Mouse (Mus musculus) hematopoietic stem cell, adult 5-6 weeks (primary cell): Measurements from ENCODE around the gene Insm1. TPM values are rescaled to one million over a fixed set of nuclear protein-coding genes. Genes with fewer than 3 reads are reported as not detected.

Experiments used
- ATAC-seq, 2 experiments: fragments of 125-278 bp in 1 of 2; replicated peaks in 1 of 2; 2 replicates each; pipeline ENCODE4 v1.8.0; 2016 to 2017; ENCODE audit warnings: inconsistent platforms in 2 of 2, mild to moderate bottlenecking in 2 of 2, moderate number of reproducible peaks in 2 of 2, low read depth in 1 of 2, moderate TSS enrichment in 1 of 2; ENCODE audit not compliant: low FRiP score in 2 of 2, poor library complexity in 2 of 2, severe bottlenecking in 2 of 2, insufficient read depth in 1 of 2, low TSS enrichment in 1 of 2
- total RNA-seq: library from RNA; stranded (forward); fragments of 172-1452, 232-1000 nt; gene quantifications from 2 replicates; pipeline ENCODE4 v1.2.3, GENCODE M21; 2017

Insm1 gene
- 0.56 TPM in 1 of 2 replicates, not detected in the other for total RNA-seq

- peak in 1 of 2 experiments; percentile 26; a peak in 1 of 4 replicates for ATAC-seq
Observed at GRCm38 (mm10) chr2:146221076-146221928, at the start of gene Insm1. Gene Insm1, plus strand, starts transcription at chr2:146221921.

- no peak for ATAC-seq
Observed at GRCm38 (mm10) chr2:146172106-146172505, 49.6 kb upstream of the Insm1 start.

DNA sequence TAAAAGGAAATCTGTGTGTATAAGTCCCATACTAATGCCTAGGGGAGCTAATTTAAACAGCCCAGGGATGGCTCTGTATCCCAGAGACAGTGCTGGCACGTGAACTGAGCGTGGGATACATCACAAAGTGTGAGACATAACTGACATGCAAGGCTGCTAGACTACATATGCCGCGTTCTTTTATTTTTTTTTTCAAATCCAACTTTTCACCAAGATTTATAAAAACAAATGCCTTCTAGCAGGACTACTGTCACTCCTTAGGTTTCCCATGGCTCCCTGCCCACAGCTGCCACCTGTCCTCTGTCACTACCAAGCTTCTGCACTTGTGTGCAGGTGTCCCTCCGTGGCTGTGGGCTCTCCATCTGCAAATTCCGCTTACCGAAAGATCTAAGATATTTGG is 47.5 kb upstream of the Insm1 start:
- no peak for ATAC-seq

DNA sequence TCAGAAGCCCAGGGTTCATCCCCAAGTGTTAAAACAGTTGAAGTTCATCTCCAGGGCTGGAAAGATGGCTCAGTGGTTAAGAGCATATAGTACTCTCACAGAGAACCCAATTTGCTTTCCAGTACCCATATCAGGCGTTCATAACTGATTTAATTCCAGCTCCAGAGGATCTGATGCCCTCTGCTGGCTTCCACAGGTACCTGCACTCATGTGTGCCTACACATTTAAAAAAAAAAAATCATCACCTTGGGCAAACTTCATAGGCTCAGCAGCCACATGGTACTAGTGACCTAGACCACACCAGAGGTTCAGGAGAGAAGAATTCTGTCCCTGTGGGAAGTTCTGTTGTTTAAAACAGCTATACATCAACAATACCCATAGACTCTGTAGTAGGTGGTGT is 43.0 kb upstream of the Insm1 start:
- no peak for ATAC-seq

DNA sequence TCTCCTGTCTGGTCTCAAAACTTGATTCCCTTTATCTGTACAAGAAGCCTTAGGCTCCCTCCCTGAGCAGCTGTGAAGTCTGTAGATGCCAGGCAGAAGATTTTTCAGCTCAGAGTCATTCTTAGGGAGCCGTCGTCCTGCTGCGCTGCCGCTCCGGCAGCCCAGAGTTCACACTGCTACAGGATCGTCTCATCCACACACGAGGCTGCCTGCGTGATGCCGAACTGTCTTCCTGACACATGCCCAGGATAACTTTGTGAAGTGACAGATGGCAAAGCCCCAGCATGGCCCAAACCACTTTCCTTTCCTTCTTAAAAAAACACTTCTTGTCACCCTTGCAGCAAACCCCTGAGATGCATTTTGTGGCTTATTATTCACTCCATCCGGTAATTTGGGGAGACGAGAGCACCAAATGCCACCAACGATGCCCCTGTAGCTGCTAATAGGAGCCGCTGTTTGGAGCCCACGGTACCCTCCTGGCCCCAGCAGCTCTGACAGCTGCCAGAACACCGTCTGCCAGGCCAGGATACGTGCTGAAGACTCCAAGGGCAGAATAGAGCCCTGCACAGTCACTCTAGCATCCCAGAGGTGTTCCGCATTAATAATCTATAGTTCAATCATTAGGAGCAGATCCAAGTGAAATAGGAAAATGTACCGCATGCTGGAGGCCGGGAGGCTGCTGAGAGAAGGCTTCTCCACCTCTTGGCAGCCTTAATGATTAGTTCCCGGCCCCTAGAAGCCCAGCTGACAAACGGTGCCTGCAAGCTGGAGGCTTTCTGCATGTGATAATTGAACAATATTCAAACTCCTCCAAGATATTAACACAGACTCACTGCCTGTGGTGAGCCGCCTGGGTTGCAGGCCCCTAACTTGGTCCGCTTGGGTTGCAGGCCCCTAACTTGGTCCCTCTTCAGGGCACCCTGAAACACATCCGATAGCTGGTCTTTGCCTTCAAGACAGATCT is 37.6 kb upstream of the Insm1 start:
- 0 out of 4 replicates have a peak, but pooled peaks of 1 of the 2 experiments have one; percentile 14 for ATAC-seq

DNA sequence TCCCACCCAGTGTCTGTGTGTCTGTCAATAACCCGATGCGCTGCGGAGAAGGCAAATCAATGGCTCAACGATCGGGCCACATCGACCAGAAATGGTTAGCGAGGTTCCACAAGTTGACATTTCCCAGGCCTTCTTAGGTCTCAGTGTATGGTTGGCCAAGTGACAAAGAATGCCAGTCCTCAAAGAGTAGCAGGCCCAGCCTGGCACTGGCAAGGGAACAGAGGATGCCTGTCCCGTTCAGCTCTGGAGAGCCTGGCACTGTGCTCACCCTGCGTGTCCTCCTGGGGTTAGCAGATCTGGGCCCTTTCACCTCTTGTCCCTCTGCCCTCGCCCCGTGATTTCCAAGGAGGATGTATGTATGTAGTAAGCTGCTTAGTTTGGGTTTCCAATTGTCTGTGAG is 25.6 kb upstream of the Insm1 start:
- no peak for ATAC-seq

DNA sequence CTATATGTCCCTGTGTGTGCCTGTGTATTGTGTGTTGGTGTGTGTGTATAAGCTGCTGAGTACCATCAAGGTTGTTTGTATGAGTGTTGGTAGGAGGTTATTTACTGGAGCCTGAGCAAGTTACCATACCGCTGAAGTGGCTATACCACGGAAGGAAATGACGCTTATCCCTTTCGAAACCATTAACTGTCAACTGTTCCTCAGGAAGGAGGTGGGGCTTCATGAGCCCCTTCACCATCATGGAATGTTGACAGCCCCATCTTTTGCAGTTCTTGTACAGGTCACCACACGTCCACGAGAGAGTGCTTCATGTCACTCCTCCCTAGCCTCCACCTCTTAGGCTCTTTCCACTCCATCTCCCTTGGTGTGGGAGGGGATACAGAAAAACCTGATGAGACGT is 23.8 kb upstream of the Insm1 start:
- ATAC-seq = peak; percentile 97

GRCm38 (mm10) chr2:146210968-146211367 is 10.8 kb upstream of the Insm1 start:
- ATAC-seq = 0 out of 4 replicates have a peak, but pooled peaks of 1 of the 2 experiments have one; percentile 55

- peak; percentile 71 to 76 for ATAC-seq
Observed at GRCm38 (mm10) chr2:146214715-146215114, 7.0 kb upstream of the Insm1 start.

DNA sequence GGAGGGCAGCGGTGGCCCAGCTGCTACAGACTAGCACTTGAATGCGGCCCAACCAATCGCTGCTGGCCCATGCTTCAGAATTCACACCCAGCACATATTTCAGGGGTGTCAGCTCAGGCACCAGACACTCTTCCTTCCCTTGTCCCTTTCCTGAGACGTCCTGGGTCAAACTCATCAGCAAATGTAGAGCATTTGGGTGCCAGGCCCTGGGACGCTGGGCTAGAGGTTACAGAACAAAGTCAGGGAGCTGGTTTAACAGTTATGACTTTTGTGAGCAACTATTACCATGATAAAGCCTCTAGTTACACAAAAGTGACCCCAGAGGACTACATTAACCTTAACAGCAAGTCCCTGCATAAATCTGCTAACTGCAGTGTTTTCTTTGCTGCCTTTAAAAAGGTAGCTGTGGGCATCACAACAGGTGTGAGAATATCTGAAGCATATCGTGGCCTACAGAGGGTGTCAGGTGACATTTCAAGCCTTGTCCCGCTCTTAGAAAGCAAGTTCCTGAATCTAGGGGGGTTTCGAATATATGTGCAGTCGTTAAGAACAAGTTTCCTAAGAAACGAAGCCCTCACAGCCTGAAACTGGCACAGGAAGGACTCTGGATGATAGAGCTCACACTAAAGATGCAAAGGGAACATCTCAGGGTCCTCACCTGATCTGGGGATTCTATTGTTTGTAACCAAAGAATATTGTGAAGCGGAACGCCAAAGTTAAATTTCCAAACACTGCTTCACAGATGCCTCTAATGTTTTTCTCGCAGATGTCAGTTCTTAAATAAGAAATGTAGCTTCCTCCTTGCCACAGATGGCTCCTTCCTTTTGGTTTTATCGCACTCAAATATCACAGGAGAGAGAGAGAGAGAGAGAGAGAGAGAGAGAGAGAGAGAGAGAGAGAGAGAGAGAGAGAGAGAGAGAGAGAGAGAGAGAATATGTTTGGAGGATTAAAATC is 5.3 kb upstream of the Insm1 start:
- ATAC-seq = no peak

- peak; percentile 10 to 26; a peak in 1 of 4 replicates for ATAC-seq
Observed at GRCm38 (mm10) chr2:146217227-146217980, 4.3 kb upstream of the Insm1 start.

DNA sequence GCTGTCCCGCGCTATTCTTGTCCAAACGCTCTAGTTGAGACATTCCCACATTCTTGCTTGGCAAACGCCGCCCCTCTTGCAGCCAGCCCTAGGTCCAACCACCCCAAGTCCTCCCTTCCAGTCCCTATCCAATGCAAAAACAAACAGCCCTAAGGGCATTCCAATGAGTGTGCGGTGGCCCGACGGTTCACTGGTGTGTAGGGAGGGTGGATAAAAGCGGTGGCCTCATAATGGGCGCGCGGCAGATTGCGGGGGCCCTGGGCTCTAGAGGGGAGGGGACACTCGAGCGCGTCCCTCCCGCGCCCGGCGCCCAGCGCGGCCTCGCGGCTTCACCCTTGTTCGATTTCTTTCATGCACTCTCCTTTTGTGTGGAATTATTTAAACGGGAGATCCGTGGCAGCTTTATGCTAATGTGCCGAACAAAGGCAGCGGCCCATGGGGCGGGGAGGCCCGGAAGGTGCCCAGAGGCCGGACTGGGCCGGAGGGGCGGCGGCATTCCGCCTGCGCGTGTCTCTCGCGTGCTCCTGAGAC is 3.5 kb upstream of the Insm1 start:
- ATAC-seq = no peak

GRCm38 (mm10) chr2:146218881-146219535 is 2.7 kb upstream of the Insm1 start:
- ATAC-seq = no peak

DNA sequence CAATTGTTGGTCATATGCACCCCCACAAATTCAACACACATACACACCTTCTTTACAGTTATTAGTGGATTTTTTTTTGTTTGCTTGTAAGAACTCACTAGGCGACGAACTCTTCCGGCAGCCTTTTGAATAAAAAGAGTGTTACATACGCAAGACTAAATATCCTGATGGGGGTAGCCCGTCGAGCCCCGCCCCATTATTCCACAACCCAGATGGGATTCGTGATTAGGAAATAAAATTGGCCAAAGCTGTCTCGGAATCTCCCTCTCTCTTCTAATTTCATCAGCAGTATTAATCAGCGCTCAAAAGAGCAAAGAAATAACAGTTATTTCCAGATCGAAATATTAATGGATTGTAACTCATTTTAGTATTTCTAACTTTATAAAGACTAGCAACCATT is 1.9 kb upstream of the Insm1 start:
- no peak for ATAC-seq

GRCm38 (mm10) chr2:146220591-146221075 is 1.1 kb upstream of the Insm1 start:
- ATAC-seq = no peak

DNA sequence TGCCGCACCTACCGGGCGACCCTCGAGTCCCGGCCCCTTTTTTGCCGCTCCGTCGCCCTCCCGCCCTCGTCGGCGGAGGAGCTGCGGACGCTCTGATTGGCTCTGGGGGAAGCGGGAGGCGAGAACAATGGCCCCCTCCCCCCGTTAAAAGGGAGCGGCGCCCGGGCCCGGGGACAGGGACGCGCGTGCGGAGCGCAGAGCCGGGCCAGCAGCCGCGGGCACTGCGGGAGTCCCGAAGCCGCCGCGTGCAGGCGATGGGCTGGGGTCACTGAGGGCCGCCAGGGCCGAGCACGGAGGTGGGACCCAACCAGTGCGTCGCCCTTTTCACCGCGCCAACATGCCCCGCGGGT is 183 bp downstream of the Insm1 start:
- ATAC-seq = no peak
